Mouse (Mus musculus): ENCODE results near the gene Mrpl52. TPM values are rescaled to one million over a fixed set of nuclear protein-coding genes. Genes with fewer than 3 reads are reported as not detected.

The Mrpl52 gene
- polyA plus RNA-seq, 1 experiment from 2014 or later: 168 TPM

DNA sequence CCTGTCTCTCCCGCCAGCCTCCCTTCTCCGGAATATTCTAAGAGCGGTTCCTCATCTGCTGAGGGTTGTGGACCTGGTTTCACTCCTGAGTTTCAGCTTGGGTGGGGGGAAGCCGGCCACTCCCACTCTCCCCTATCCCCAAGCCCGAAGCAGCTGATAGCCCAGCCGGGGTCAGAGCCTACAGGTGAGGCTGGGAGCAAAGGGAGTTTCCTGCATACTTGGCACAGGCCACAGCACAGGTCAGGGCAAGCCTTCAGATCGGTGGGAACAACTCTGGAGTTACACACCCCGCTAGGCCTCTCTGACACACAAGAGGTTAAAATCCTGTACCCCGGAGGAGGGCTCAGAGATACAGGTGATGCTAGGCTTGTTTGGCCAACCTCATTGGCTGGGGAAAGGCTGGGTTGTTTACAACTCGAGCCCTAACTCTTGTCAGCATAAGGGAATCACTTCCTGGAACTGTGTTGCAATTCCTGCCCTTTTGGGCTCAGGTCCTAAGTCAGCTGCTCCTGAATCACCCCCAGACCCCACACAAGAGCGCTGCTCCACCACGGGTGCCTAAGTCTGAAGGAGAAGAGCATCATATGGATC is 7.3 kb downstream of the Mrpl52 start:
- peak overlapping the region; percentile 72 for H3K4me2 ChIP-seq
- peaks cover 55% of the 10 kb centered on the region for H3K4me1 ChIP-seq (replicated peaks)
- no peaks in the 10 kb centered on the region for H3K9me3 ChIP-seq (replicated peaks)
- H3K36me3 ChIP-seq (replicated peaks): peaks cover 14% of the 10 kb centered on the region
- 0 out of 2 replicates have a peak overlapping the region, but pooled peaks have one; percentile 61 for H3K9ac ChIP-seq
- peak overlapping the region; percentile 62 for H3K4me3 ChIP-seq (replicated peaks)
- peak; percentile 19 for ATAC-seq (ENCODE audit: insufficient read depth)
- no peak overlapping the region for H3K27ac ChIP-seq (replicated peaks)
- peaks cover 63% of the 10 kb centered on the region for H3K27me3 ChIP-seq
- 44% methylated on average over 12 of the region's 12 CpGs for WGBS (ENCODE audit: insufficient replicate concordance)

DNA sequence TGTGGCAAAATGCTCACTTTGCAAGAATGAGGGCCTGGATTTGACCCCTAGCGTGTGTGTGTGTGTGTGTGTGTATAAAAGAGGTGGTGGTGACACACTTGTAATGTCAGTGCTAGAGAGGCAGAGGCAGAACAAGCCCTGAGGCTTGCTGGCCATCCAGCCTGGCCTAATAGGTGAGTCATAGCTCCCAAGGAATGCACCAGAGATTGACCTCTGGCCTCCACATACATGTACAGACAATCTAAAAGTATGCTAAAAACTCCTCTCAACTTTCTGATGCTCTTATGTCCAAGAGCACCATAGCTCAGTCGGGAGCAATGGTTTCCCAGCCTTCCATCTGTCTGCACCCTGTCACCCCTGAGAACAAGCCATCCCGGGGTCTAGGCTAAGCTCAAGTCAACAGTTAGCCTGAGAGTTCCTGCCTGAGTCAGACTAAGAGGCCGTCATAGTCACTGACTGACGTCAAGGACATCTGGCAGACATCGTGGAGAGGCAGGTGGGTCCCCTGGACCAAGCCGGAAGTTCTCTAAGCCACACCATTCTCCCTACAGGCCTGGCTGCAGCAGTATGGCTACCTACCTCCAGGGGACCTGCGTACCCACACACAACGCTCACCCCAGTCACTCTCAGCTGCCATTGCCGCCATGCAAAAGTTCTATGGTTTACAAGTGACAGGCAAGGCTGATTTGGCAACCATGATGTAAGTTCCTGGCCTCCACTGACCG is 8.6 kb downstream of the Mrpl52 start:
- no peak for ATAC-seq (ENCODE audit: insufficient read depth)
- H3K9me3 ChIP-seq (replicated peaks): no peaks in the 10 kb centered on the region
- H3K4me3 ChIP-seq (replicated peaks): no peak overlapping the region
- H3K27me3 ChIP-seq: peaks cover 54% of the 10 kb centered on the region
- H3K4me1 ChIP-seq (replicated peaks): peaks cover 44% of the 10 kb centered on the region
- H3K27ac ChIP-seq (replicated peaks): no peak overlapping the region
- no peak overlapping the region for H3K4me2 ChIP-seq
- peaks cover 24% of the 10 kb centered on the region for H3K36me3 ChIP-seq (replicated peaks)
- 62% methylated on average over 11 of the region's 11 CpGs for WGBS (ENCODE audit: insufficient replicate concordance)
- H3K9ac ChIP-seq: no peak overlapping the region

DNA sequence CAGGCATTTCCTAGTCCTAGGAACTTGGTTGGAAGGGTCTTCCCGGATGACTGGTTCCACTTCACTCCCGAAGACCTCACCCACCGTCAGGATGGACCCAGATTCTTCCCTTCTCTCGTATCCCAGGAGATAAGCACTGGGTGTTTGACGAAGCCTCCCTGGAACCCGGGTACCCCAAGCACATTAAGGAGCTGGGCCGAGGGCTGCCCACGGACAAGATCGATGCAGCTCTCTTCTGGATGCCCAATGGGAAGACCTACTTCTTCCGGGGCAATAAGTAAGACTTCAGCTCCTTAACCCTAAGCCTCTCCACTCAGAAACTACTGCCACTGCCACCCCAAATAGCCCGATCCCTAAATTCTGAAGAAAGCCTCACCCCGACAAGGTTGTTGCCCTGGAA is 12.4 kb downstream of the Mrpl52 start:
- WGBS (ENCODE audit: insufficient replicate concordance): 77% methylated on average over 12 of the region's 12 CpGs
- ATAC-seq (ENCODE audit: insufficient read depth): no peak
- H3K36me3 ChIP-seq (replicated peaks): peaks cover 24% of the 10 kb centered on the region
- no peaks in the 10 kb centered on the region for H3K9me3 ChIP-seq (replicated peaks)
- H3K9ac ChIP-seq: no peak overlapping the region
- H3K4me1 ChIP-seq (replicated peaks): peaks cover 15% of the 10 kb centered on the region
- no peak overlapping the region for H3K4me3 ChIP-seq (replicated peaks)
- H3K27ac ChIP-seq (replicated peaks): no peak overlapping the region
- H3K27me3 ChIP-seq: peaks cover 20% of the 10 kb centered on the region
- H3K4me2 ChIP-seq: no peak overlapping the region

DNA sequence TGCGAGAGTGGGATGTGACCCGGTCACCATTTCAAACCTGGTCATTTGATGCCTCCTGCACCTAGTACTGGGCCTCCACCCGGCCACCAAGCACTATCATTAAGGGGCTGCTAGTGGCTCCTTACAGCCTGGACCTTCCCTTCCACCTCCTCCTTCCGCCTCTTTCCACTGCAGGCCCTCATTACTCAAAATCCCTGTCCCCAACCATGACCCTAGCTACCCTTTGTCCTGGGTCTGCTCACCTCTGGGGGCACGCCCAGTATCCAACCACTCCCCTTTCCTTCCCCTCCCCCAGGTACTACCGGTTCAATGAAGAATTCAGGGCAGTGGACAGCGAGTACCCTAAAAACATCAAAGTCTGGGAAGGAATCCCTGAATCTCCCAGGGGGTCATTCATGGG is 12.9 kb downstream of the Mrpl52 start:
- ATAC-seq (ENCODE audit: insufficient read depth): no peak
- H3K9me3 ChIP-seq (replicated peaks): no peaks in the 10 kb centered on the region
- no peak overlapping the region for H3K4me2 ChIP-seq
- WGBS (ENCODE audit: insufficient replicate concordance): 67% methylated on average over 7 of the region's 7 CpGs
- peaks cover 14% of the 10 kb centered on the region; the same call in 1 of the 2 replicates for H3K4me1 ChIP-seq (replicated peaks)
- H3K27ac ChIP-seq (replicated peaks): no peak overlapping the region
- peaks cover 24% of the 10 kb centered on the region for H3K36me3 ChIP-seq (replicated peaks)
- H3K27me3 ChIP-seq: peaks cover 15% of the 10 kb centered on the region
- no peak overlapping the region for H3K4me3 ChIP-seq (replicated peaks)
- no peak overlapping the region for H3K9ac ChIP-seq

DNA sequence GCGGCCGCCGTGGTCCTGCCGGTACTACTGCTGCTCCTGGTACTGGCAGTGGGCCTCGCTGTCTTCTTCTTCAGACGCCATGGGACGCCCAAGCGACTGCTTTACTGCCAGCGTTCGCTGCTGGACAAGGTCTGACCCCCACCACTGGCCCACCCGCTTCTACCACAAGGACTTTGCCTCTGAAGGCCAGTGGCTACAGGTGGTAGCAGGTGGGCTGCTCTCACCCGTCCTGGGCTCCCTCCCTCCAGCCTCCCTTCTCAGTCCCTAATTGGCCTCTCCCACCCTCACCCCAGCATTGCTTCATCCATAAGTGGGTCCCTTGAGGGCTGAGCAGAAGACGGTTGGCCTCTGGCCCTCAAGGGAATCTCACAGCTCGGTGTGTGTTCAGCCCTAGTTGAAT is 13.8 kb downstream of the Mrpl52 start:
- peaks cover 19% of the 10 kb centered on the region for H3K4me1 ChIP-seq (replicated peaks)
- WGBS (ENCODE audit: insufficient replicate concordance): 80% methylated on average over 14 of the region's 14 CpGs
- H3K9ac ChIP-seq: no peak overlapping the region
- peaks cover 10% of the 10 kb centered on the region; the same call in 1 of the 2 replicates for H3K27me3 ChIP-seq
- H3K36me3 ChIP-seq (replicated peaks): peaks cover 24% of the 10 kb centered on the region
- no peak overlapping the region for H3K4me3 ChIP-seq (replicated peaks)
- ATAC-seq (ENCODE audit: insufficient read depth): no peak
- no peaks in the 10 kb centered on the region for H3K9me3 ChIP-seq (replicated peaks)
- H3K27ac ChIP-seq (replicated peaks): no peak overlapping the region
- no peak overlapping the region for H3K4me2 ChIP-seq

DNA sequence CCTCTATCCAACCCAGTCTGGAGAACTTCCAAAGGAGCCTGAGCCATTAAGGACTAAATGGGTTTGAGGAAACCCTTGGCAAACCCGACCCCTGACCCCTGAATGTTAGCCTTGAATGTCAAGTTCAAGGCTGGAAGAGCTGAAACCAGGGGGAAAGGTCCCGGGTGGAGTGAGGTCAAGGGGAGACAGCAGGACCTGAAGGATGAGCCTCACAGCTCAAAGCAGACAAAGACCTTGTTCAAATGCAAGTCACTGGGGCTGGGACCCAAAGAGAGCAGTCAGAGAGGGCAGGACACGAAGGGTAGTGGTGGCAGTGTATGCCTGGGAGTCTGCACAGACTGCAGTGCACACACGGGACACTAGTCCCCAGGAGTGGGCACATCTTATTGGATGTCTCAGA is 14.7 kb downstream of the Mrpl52 start:
- ATAC-seq (ENCODE audit: insufficient read depth): no peak
- no peak overlapping the region for H3K4me2 ChIP-seq
- H3K36me3 ChIP-seq (replicated peaks): peaks cover 24% of the 10 kb centered on the region
- peaks cover 8% of the 10 kb centered on the region; the same call in 1 of the 2 replicates for H3K27me3 ChIP-seq
- peaks cover 26% of the 10 kb centered on the region for H3K4me1 ChIP-seq (replicated peaks)
- no peak overlapping the region for H3K27ac ChIP-seq (replicated peaks)
- no peaks in the 10 kb centered on the region for H3K9me3 ChIP-seq (replicated peaks)
- no peak overlapping the region for H3K4me3 ChIP-seq (replicated peaks)
- no peak overlapping the region for H3K9ac ChIP-seq
- 52% methylated on average over 4 of the region's 4 CpGs for WGBS (ENCODE audit: insufficient replicate concordance)

DNA sequence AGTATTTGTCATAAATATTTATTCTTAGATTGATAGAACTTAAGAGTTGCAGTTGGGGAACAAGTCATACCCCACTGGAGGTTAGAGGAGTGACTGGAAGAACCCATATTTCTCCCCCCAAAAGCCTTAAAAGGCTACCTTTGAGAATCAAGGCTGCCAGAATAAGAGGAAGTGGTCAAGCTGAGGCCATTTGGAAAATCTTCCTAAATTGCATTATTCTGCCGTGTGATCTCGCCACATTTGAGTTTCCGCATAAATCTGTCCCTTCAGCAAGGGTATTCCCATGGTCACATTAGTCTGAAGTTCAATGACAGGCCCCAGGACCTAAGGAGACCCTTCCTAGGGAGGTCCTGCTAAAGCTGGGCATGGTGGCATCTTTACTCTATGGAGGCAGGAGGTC is 15.8 kb downstream of the Mrpl52 start:
- H3K4me1 ChIP-seq (replicated peaks): peaks cover 26% of the 10 kb centered on the region
- H3K9me3 ChIP-seq (replicated peaks): no peaks in the 10 kb centered on the region
- 42% methylated on average over 3 of the region's 3 CpGs for WGBS (ENCODE audit: insufficient replicate concordance)
- no peak overlapping the region for H3K4me3 ChIP-seq (replicated peaks)
- H3K36me3 ChIP-seq (replicated peaks): peaks cover 24% of the 10 kb centered on the region
- peaks cover 8% of the 10 kb centered on the region; the same call in 1 of the 2 replicates for H3K27me3 ChIP-seq
- ATAC-seq (ENCODE audit: insufficient read depth): no peak
- H3K9ac ChIP-seq: no peak overlapping the region
- no peak overlapping the region for H3K4me2 ChIP-seq
- no peak overlapping the region for H3K27ac ChIP-seq (replicated peaks)

DNA sequence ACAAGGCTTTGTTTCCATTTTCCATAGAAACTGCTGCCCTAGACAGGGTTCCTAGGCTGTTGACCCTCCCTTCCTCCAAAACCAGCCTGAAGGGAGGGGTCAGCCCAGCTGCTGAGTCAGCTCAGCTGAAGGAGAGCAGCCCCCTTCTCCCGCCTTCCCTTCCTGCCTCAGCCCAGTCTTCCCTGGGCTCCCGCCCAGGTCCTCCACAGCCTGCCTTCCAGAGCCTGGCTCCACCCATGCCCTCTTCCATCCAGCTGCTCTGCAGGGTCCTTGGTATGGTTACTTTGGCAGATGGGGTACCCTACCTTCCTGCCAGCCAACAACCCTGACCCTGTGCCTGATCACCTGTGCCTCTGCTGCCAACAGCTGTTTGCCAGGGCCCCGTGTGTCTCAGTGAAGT is 16.5 kb downstream of the Mrpl52 start:
- H3K4me1 ChIP-seq (replicated peaks): peaks cover 30% of the 10 kb centered on the region
- peak; percentile 19; the same call in 1 of the 2 replicates for ATAC-seq (ENCODE audit: insufficient read depth)
- no peak overlapping the region for H3K9ac ChIP-seq
- 24% methylated on average over 3 of the region's 3 CpGs for WGBS (ENCODE audit: insufficient replicate concordance)
- H3K36me3 ChIP-seq (replicated peaks): peaks cover 21% of the 10 kb centered on the region
- H3K27ac ChIP-seq (replicated peaks): no peak overlapping the region
- peaks cover 8% of the 10 kb centered on the region; the same call in 1 of the 2 replicates for H3K27me3 ChIP-seq
- no peak overlapping the region for H3K4me2 ChIP-seq
- H3K9me3 ChIP-seq (replicated peaks): no peaks in the 10 kb centered on the region
- no peak overlapping the region for H3K4me3 ChIP-seq (replicated peaks)

DNA sequence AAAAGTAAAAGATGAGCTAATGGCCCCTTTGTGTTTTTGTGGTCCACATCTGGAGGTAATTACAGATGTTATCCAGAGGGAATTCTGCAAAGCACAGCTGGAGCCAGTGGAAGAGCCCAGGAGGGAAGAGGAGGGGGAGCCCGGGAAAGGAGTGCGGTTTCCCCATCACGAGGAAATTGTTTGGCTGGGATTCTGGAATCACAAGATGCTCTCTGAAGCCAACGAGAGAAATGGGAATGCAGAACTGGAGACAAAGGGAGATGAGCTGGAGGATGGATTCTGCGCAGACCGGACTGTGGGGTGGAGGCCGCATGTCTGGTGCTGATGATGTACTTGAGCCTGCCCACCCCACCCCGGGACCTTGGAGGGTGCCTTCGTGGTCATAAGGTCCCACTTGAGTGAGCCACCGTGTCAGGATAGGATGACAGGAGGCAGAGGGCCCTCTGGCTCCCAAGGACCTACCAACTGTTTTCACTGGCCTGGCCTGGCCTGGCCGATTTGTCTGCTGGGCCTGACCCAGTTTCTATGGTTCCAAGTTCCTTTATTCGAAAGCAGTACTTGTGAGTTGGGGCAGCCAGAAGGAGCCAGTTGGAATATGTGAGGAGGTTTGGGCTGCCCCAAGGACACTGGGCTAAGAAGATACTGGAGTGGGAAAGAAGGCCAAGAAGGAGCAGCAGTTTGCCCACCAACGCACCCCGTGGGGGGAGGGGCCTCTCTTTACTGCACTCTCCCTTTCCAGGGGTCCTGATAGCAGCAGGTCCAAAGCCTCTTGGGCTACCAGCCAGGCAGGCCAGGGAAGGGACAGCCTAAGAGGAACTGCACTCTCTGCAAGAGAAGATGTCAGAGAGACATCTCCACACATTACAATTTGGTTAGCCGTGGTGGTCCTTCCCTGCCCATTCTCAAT is 17.3 kb downstream of the Mrpl52 start:
- ATAC-seq (ENCODE audit: insufficient read depth): no peak
- no peak overlapping the region for H3K27ac ChIP-seq (replicated peaks)
- peaks cover 8% of the 10 kb centered on the region; the same call in 1 of the 2 replicates for H3K27me3 ChIP-seq
- WGBS (ENCODE audit: insufficient replicate concordance): 67% methylated on average over 15 of the region's 15 CpGs
- no peak overlapping the region for H3K4me3 ChIP-seq (replicated peaks)
- no peaks in the 10 kb centered on the region for H3K9me3 ChIP-seq (replicated peaks)
- H3K9ac ChIP-seq: no peak overlapping the region
- peaks cover 14% of the 10 kb centered on the region for H3K36me3 ChIP-seq (replicated peaks)
- H3K4me1 ChIP-seq (replicated peaks): peaks cover 37% of the 10 kb centered on the region
- H3K4me2 ChIP-seq: no peak overlapping the region

DNA sequence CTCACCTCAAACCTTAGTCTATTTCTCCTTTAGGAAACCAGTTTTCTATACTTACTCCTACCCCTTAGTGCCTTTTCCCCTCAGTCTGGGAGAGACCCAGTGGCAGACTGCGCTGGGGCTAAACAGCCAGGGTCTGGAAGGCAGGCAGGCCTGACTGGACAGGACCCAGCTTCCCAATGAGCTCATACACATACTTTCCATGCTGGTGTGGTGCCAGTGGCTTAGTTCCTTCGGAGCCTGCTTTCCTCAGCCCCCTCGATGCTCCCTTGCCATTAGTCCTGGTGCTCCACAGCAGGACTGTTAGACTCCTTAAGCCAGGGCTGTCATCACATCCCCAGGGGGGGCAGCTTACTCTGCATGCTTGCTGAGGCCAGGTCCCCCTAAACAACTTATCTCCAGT is 18.8 kb downstream of the Mrpl52 start:
- H3K4me3 ChIP-seq (replicated peaks): no peak overlapping the region
- no peaks in the 10 kb centered on the region for H3K9me3 ChIP-seq (replicated peaks)
- peaks cover 41% of the 10 kb centered on the region for H3K4me1 ChIP-seq (replicated peaks)
- H3K9ac ChIP-seq: no peak overlapping the region
- H3K27ac ChIP-seq (replicated peaks): no peak overlapping the region
- WGBS (ENCODE audit: insufficient replicate concordance): 44% methylated on average over 3 of the region's 3 CpGs
- H3K4me2 ChIP-seq: no peak overlapping the region
- no peaks in the 10 kb centered on the region for H3K36me3 ChIP-seq (replicated peaks)
- no peak for ATAC-seq (ENCODE audit: insufficient read depth)
- peaks cover 2% of the 10 kb centered on the region; the same call in 1 of the 2 replicates for H3K27me3 ChIP-seq

DNA sequence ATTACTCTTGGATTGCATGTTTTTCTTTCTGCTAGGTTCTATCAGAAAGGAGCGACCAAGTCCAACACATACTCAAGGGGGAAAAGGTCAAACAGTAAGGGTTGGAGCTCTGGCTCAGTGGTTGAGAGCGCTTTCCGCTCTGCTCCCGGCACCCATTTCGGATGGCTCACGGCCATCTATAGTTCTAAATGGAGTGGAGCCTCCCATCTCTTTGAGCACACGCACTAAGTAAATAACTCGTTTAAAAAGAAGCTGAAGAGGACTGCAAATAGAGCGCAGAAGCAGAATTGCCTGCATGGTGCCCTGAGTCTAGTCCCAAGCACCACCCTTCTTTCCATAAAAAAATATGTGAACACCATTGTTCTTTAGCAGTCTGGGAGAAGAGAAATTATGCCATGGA is 26.9 kb downstream of the Mrpl52 start:
- H3K36me3 ChIP-seq (replicated peaks): no peaks in the 10 kb centered on the region
- no peak overlapping the region for H3K4me3 ChIP-seq (replicated peaks)
- H3K4me2 ChIP-seq: no peak overlapping the region
- H3K27me3 ChIP-seq: no peaks in the 10 kb centered on the region
- H3K9ac ChIP-seq: no peak overlapping the region
- no peak for ATAC-seq (ENCODE audit: insufficient read depth)
- H3K9me3 ChIP-seq (replicated peaks): no peaks in the 10 kb centered on the region
- no peak overlapping the region for H3K27ac ChIP-seq (replicated peaks)
- H3K4me1 ChIP-seq (replicated peaks): peaks cover 17% of the 10 kb centered on the region
- 70% methylated on average over 9 of the region's 9 CpGs for WGBS (ENCODE audit: insufficient replicate concordance)
